Mouse (Mus musculus): ENCODE results near the gene Scgb1b11. TPM values are rescaled to one million over a fixed set of nuclear protein-coding genes. Genes with fewer than 3 reads are reported as not detected.
"Not testable (repeated sequence)": the region's sequence is repeated elsewhere in the genome, so short reads cannot be mapped to it uniquely, and the experiment has no call there.

Scgb1b11 gene
- polyA plus RNA-seq (2016; fragmentation: Nextera tagmentation; extraction: Ambion mirVana) = not detected in 2 replicates

GRCm38 (mm10) chr7:32222540-32222939, at the start of gene Scgb1b11:
TSS of gene Scgb1b11 (plus strand) at chr7:32222840.
- not testable (repeated sequence) for H3K27me3 ChIP-seq (replicated peaks); H3K4me2 ChIP-seq; H3K4me1 ChIP-seq (replicated peaks); H3K9ac ChIP-seq; H3K36me3 ChIP-seq; H3K9me3 ChIP-seq (replicated peaks); H3K4me3 ChIP-seq; H3K27ac ChIP-seq (ENCODE audit: poor library complexity, severe bottlenecking); ATAC-seq (ENCODE audit: insufficient number of reproducible peaks, low FRiP score)
- no CpG with 5 or more reads among the region's 2 CpGs for WGBS

DNA sequence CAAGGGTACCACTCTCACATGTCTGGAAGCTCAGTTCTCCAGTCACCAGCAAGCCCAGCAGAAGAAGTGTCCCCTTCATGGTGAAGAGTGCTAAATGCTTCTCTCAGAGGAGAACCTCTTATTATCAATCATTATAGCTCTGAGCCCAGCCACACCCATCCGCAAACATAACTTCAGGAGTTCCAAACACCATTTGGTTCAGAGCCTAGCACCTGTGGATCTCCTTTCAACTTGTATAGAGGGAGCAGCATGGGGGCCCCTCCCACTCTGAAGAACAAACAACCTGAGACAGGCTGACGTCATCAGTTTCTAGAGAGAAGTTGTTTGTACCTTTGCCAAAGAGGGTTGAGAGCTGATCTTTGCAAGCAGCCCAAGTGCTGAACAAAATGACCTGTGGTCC, 11.6 kb upstream of the Scgb1b11 start, which contains the start of gene Scgb2b11:
Gene Scgb2b11, minus strand, starts transcription at position 101 of the 400 bp plus-strand sequence.
- H3K4me2 ChIP-seq; H3K27me3 ChIP-seq (replicated peaks); H3K4me3 ChIP-seq; H3K4me1 ChIP-seq (replicated peaks); H3K36me3 ChIP-seq; H3K9ac ChIP-seq; ATAC-seq (ENCODE audit: insufficient number of reproducible peaks, low FRiP score); H3K27ac ChIP-seq (ENCODE audit: poor library complexity, severe bottlenecking); H3K9me3 ChIP-seq (replicated peaks): not testable (repeated sequence)
- WGBS = 65% methylated on average over 2 of the region's 2 CpGs

Other genes with a start within 250 kb of the Scgb1b11 start
- not detected in 2 replicates for gene Scgb1b10, start 122.0 kb upstream of the Scgb1b11 start, polyA plus RNA-seq (2016; fragmentation: Nextera tagmentation; extraction: Ambion mirVana)
- gene Scgb2b11, start 11.7 kb upstream of the Scgb1b11 start, polyA plus RNA-seq (2016; fragmentation: Nextera tagmentation; extraction: Ambion mirVana) = not detected in 2 replicates
- not detected in 2 replicates for gene Scgb2b12, start 104.4 kb downstream of the Scgb1b11 start, polyA plus RNA-seq (2016; fragmentation: Nextera tagmentation; extraction: Ambion mirVana)
- gene Scgb1b12, start 111.3 kb downstream of the Scgb1b11 start, polyA plus RNA-seq (2016; fragmentation: Nextera tagmentation; extraction: Ambion mirVana) = not detected in 2 replicates
- not detected in 2 replicates for gene Scgb1b29, start 218.7 kb downstream of the Scgb1b11 start, polyA plus RNA-seq (2016; fragmentation: Nextera tagmentation; extraction: Ambion mirVana)